Mouse (Mus musculus): ENCODE measurements around the gene Lsg1. TPM values are rescaled to one million over a fixed set of nuclear protein-coding genes. Genes with fewer than 3 reads are reported as not detected.

The Lsg1 gene
- polyA plus RNA-seq, 1 experiment from 2014 or later = 44.3 TPM

- peak overlapping the region; percentile 67 for H3K4me2 ChIP-seq (replicated peaks)
- H3K4me3 ChIP-seq (replicated peaks; ENCODE audit: low read length) = no peak overlapping the region
- peaks cover 38% of the 10 kb centered on the region for H3K36me3 ChIP-seq (replicated peaks; ENCODE audit: control insufficient read depth, insufficient read depth)
- H3K9ac ChIP-seq = no peak overlapping the region
- WGBS = 85% methylated on average over 5 of the region's 5 CpGs
- no peak for ATAC-seq (ENCODE audit: low FRiP score)
- H3K27ac ChIP-seq = no peak overlapping the region
- no peaks in the 10 kb centered on the region for H3K9me3 ChIP-seq (ENCODE audit: control insufficient read depth, low read length)
- no peak for DNase-seq (ENCODE audit: low spot score)
- peaks cover 19% of the 10 kb centered on the region for H3K4me1 ChIP-seq (replicated peaks; ENCODE audit: control insufficient read depth, insufficient read depth, low read length)
- no peaks in the 10 kb centered on the region for H3K27me3 ChIP-seq (ENCODE audit: control insufficient read depth, insufficient read depth, low read length)
Measured at GRCm38 (mm10) chr16:30548291-30548690, 39.1 kb downstream of the Lsg1 start.

- peaks cover 18% of the 10 kb centered on the region for H3K4me1 ChIP-seq (replicated peaks; ENCODE audit: control insufficient read depth, insufficient read depth, low read length)
- H3K4me3 ChIP-seq (replicated peaks; ENCODE audit: low read length) = no peak overlapping the region
- no peaks in the 10 kb centered on the region for H3K9me3 ChIP-seq (ENCODE audit: control insufficient read depth, low read length)
- H3K9ac ChIP-seq = no peak overlapping the region
- ATAC-seq (ENCODE audit: low FRiP score) (no peak), DNase-seq (ENCODE audit: low spot score) (no peak)
- H3K27me3 ChIP-seq (ENCODE audit: control insufficient read depth, insufficient read depth, low read length) = no peaks in the 10 kb centered on the region
- no peak overlapping the region for H3K4me2 ChIP-seq (replicated peaks)
- peaks cover 59% of the 10 kb centered on the region for H3K36me3 ChIP-seq (replicated peaks; ENCODE audit: control insufficient read depth, insufficient read depth)
- no peak overlapping the region for H3K27ac ChIP-seq
- WGBS = 91% methylated on average over 4 of the region's 4 CpGs
Measured at GRCm38 (mm10) chr16:30544693-30545092, 42.7 kb downstream of the Lsg1 start.

- 86% methylated on average over 9 of the region's 9 CpGs for WGBS
- Histone ChIP-seq H3K4me2 (replicated peaks) (no peak overlapping the region), H3K27me3 (ENCODE audit: control insufficient read depth, insufficient read depth, low read length) (no peaks in the 10 kb centered on the region), H3K4me3 (replicated peaks; ENCODE audit: low read length) (no peak overlapping the region), H3K9me3 (ENCODE audit: control insufficient read depth, low read length) (no peaks in the 10 kb centered on the region), H3K27ac (no peak overlapping the region), H3K36me3 (replicated peaks; ENCODE audit: control insufficient read depth, insufficient read depth) (peaks cover 63% of the 10 kb centered on the region), H3K9ac (no peak overlapping the region), H3K4me1 (replicated peaks; ENCODE audit: control insufficient read depth, insufficient read depth, low read length) (peaks cover 7% of the 10 kb centered on the region)
- ATAC-seq (ENCODE audit: low FRiP score) (no peak), DNase-seq (ENCODE audit: low spot score) (no peak)
Measured at GRCm38 (mm10) chr16:30543386-30543785, 44.0 kb downstream of the Lsg1 start.

DNA sequence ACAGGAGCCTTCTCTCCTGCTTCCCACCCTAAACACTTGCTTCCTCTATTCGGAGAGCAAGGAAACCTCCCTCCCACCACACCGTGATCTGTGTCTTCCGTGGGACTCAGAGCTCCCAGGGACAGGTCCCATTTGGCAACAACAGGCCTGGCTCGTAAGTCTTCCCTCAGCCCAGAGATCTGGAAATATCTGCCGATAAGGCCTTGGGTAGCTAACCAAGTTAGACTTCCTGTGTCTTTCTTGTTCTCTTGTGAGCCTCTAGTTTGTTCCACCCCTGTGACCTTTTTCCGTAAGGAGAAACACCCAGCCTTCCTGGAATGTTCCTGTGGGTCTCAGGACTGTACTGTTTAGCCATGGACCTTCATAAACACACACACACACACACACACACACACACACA, 44.6 kb downstream of the Lsg1 start:
- Histone ChIP-seq H3K4me3 (replicated peaks; ENCODE audit: low read length) (no peak overlapping the region), H3K36me3 (replicated peaks; ENCODE audit: control insufficient read depth, insufficient read depth) (peaks cover 63% of the 10 kb centered on the region), H3K4me2 (replicated peaks) (no peak overlapping the region), H3K27me3 (ENCODE audit: control insufficient read depth, insufficient read depth, low read length) (no peaks in the 10 kb centered on the region), H3K9ac (no peak overlapping the region), H3K27ac (no peak overlapping the region), H3K9me3 (ENCODE audit: control insufficient read depth, low read length) (no peaks in the 10 kb centered on the region), H3K4me1 (replicated peaks; ENCODE audit: control insufficient read depth, insufficient read depth, low read length) (peaks cover 2% of the 10 kb centered on the region; the same call in 1 of the 2 replicates)
- ATAC-seq (ENCODE audit: low FRiP score) (no peak), DNase-seq (ENCODE audit: low spot score) (no peak)
- 86% methylated on average over 6 of the region's 6 CpGs for WGBS

- no peak overlapping the region for H3K4me3 ChIP-seq (replicated peaks; ENCODE audit: low read length)
- peak; percentile 35; the same call in 1 of the 2 replicates for ATAC-seq (ENCODE audit: low FRiP score)
- H3K27ac ChIP-seq = no peak overlapping the region
- H3K27me3 ChIP-seq (ENCODE audit: control insufficient read depth, insufficient read depth, low read length) = no peaks in the 10 kb centered on the region
- H3K9me3 ChIP-seq (ENCODE audit: control insufficient read depth, low read length) = no peaks in the 10 kb centered on the region
- H3K9ac ChIP-seq = no peak overlapping the region
- H3K36me3 ChIP-seq (replicated peaks; ENCODE audit: control insufficient read depth, insufficient read depth) = peaks cover 53% of the 10 kb centered on the region
- no peak for DNase-seq (ENCODE audit: low spot score)
- 65% methylated on average over 20 of the region's 20 CpGs for WGBS
- H3K4me1 ChIP-seq (replicated peaks; ENCODE audit: control insufficient read depth, insufficient read depth, low read length) = no peaks in the 10 kb centered on the region
- H3K4me2 ChIP-seq (replicated peaks) = 0 out of 2 replicates have a peak overlapping the region, but pooled peaks have one; percentile 24
Measured at GRCm38 (mm10) chr16:30540107-30541001, 47.0 kb downstream of the Lsg1 start.

GRCm38 (mm10) chr16:30539433-30539832, 48.0 kb downstream of the Lsg1 start:
- H3K9me3 ChIP-seq (ENCODE audit: control insufficient read depth, low read length) = no peaks in the 10 kb centered on the region
- ATAC-seq (ENCODE audit: low FRiP score) = no peak
- peaks cover 50% of the 10 kb centered on the region for H3K36me3 ChIP-seq (replicated peaks; ENCODE audit: control insufficient read depth, insufficient read depth)
- H3K27ac ChIP-seq = no peak overlapping the region
- H3K27me3 ChIP-seq (ENCODE audit: control insufficient read depth, insufficient read depth, low read length) = no peaks in the 10 kb centered on the region
- peak; percentile 51 for DNase-seq (ENCODE audit: low spot score)
- no peak overlapping the region for H3K4me3 ChIP-seq (replicated peaks; ENCODE audit: low read length)
- no peak overlapping the region for H3K4me2 ChIP-seq (replicated peaks)
- 33% methylated on average over 10 of the region's 10 CpGs for WGBS
- H3K9ac ChIP-seq = no peak overlapping the region
- no peaks in the 10 kb centered on the region for H3K4me1 ChIP-seq (replicated peaks; ENCODE audit: control insufficient read depth, insufficient read depth, low read length)

- Histone ChIP-seq H3K27me3 (ENCODE audit: control insufficient read depth, insufficient read depth, low read length) (no peaks in the 10 kb centered on the region), H3K27ac (no peak overlapping the region), H3K9ac (no peak overlapping the region), H3K4me3 (replicated peaks; ENCODE audit: low read length) (no peak overlapping the region), H3K9me3 (ENCODE audit: control insufficient read depth, low read length) (no peaks in the 10 kb centered on the region), H3K4me2 (replicated peaks) (no peak overlapping the region), H3K36me3 (replicated peaks; ENCODE audit: control insufficient read depth, insufficient read depth) (peaks cover 29% of the 10 kb centered on the region), H3K4me1 (replicated peaks; ENCODE audit: control insufficient read depth, insufficient read depth, low read length) (no peaks in the 10 kb centered on the region)
- 97% methylated on average over 1 of the region's 1 CpGs for WGBS
- ATAC-seq (ENCODE audit: low FRiP score) (no peak), DNase-seq (ENCODE audit: low spot score) (no peak)
Measured at GRCm38 (mm10) chr16:30535075-30535474, 52.3 kb downstream of the Lsg1 start.

DNA sequence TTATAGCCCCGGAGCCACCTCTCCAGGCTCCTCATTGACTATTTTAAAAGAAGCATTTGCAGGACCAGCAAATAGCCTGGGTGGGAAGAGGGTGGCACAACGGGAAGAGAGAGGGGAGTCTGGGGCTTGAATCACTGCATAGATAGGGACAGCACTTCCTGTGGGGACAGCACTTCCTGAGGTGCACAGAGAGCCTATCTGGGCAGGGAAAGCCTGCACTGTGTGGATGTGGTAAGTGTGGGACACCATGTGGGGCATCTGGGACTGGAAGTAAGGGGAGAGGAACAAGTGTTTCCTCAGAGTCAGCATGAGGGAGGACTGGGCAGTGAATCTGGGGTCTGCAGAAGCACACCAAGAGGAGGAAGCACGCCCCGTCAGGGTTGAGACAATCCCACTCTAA, 53.8 kb downstream of the Lsg1 start:
- Histone ChIP-seq H3K27me3 (ENCODE audit: control insufficient read depth, insufficient read depth, low read length) (no peaks in the 10 kb centered on the region), H3K36me3 (replicated peaks; ENCODE audit: control insufficient read depth, insufficient read depth) (peaks cover 41% of the 10 kb centered on the region), H3K4me2 (replicated peaks) (no peak overlapping the region), H3K4me1 (replicated peaks; ENCODE audit: control insufficient read depth, insufficient read depth, low read length) (no peaks in the 10 kb centered on the region), H3K4me3 (replicated peaks; ENCODE audit: low read length) (no peak overlapping the region), H3K9me3 (ENCODE audit: control insufficient read depth, low read length) (no peaks in the 10 kb centered on the region), H3K9ac (no peak overlapping the region), H3K27ac (no peak overlapping the region)
- ATAC-seq (ENCODE audit: low FRiP score) (no peak), DNase-seq (ENCODE audit: low spot score) (no peak)
- WGBS = 77% methylated on average over 4 of the region's 4 CpGs

DNA sequence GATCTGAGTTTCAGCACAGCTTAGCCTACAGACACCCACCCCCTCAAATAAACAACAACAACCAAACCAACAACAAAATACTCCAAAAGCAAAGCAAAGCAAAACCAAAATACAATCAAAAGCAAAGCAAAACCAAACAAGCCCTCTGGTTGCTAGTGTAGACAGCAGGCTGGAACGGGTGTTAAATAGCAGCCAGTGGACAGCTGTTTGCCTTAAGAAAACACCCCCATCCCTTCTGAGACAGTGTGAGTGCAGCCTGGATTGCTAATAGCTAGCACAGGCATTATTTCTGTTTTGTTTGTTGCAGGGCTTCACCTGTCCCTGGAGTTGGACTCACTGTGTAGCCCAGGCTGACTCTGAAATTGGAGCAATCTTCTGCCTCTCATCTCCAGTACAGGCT, 54.5 kb downstream of the Lsg1 start:
- no peak overlapping the region for H3K9ac ChIP-seq
- no peaks in the 10 kb centered on the region for H3K9me3 ChIP-seq (ENCODE audit: control insufficient read depth, low read length)
- no peak overlapping the region for H3K4me3 ChIP-seq (replicated peaks; ENCODE audit: low read length)
- ATAC-seq (ENCODE audit: low FRiP score) (no peak), DNase-seq (ENCODE audit: low spot score) (no peak)
- no peaks in the 10 kb centered on the region for H3K27me3 ChIP-seq (ENCODE audit: control insufficient read depth, insufficient read depth, low read length)
- no peak overlapping the region for H3K27ac ChIP-seq
- no peaks in the 10 kb centered on the region for H3K4me1 ChIP-seq (replicated peaks; ENCODE audit: control insufficient read depth, insufficient read depth, low read length)
- no peak overlapping the region for H3K4me2 ChIP-seq (replicated peaks)
- peaks cover 46% of the 10 kb centered on the region for H3K36me3 ChIP-seq (replicated peaks; ENCODE audit: control insufficient read depth, insufficient read depth)
- 83% methylated on average over 1 of the region's 1 CpGs for WGBS
